Mouse (Mus musculus) thymus, adult 2 months (tissue): ENCODE measurements around the gene Mrpl28.

ENCODE experiments used
- CTCF ChIP-seq: fragments of 200-500 bp; IDR thresholded peaks from 2 replicates; pipeline ENCODE4 v1.5.1; 2012; ENCODE audit warnings: mild to moderate bottlenecking, control low read depth, low read length, moderate library complexity, borderline replicate concordance; ENCODE audit not compliant: control insufficient read depth, poor library complexity, insufficient read depth; ENCODE audit errors: extremely low read depth
- POLR2A ChIP-seq: fragments of 200-500 bp; IDR thresholded peaks from 2 replicates; pipeline ENCODE4 v1.6.1; 2012; ENCODE audit warnings: mild to moderate bottlenecking, low read length, control low read depth, moderate library complexity; ENCODE audit not compliant: control insufficient read depth, poor library complexity, insufficient read depth; ENCODE audit errors: extremely low read depth

GRCm38 (mm10) chr17:26124560-26124959, 1.3 kb downstream of the Mrpl28 start:
- TF ChIP-seq CTCF, result no peak
- no peak for TF ChIP-seq POLR2A
